Mouse (Mus musculus) adrenal gland, postnatal 4 days (tissue): Measurements from ENCODE around the gene Dhcr7. TPM values are rescaled to one million over a fixed set of nuclear protein-coding genes. Genes with fewer than 3 reads are reported as not detected.

Experiments used
- DNase-seq, 2 experiments: peaks; one replicate each; pipeline ENCODE4 v3.0.0; 2021 to 2022; ENCODE audit warnings: low spot score in 2 of 2, mixed read lengths in 2 of 2
- long read RNA-seq, 2 experiments: library from polyadenylated mRNA; stranded (forward); transcript quantifications; one replicate each; pipeline ENCODE4 v2.0.0; 2021
- total RNA-seq, 2 experiments: library from RNA; stranded (reverse); gene quantifications; 2 replicates each; pipeline ENCODE4 v1.2.3; 2021

Dhcr7 gene
- 100 to 1,000 TPM; 186 to 188 TPM for total RNA-seq
- long read RNA-seq, experiment 1, partial matches to known transcripts = 106 of 138 reads
- long read RNA-seq, experiment 1, other reads (novel, unspliced or antisense) = 32 of 138 reads
- long read RNA-seq, experiment 2, partial matches to known transcripts = 154 of 200 reads
- long read RNA-seq, experiment 2, other reads (novel, unspliced or antisense) = 45 of 200 reads

DNA sequence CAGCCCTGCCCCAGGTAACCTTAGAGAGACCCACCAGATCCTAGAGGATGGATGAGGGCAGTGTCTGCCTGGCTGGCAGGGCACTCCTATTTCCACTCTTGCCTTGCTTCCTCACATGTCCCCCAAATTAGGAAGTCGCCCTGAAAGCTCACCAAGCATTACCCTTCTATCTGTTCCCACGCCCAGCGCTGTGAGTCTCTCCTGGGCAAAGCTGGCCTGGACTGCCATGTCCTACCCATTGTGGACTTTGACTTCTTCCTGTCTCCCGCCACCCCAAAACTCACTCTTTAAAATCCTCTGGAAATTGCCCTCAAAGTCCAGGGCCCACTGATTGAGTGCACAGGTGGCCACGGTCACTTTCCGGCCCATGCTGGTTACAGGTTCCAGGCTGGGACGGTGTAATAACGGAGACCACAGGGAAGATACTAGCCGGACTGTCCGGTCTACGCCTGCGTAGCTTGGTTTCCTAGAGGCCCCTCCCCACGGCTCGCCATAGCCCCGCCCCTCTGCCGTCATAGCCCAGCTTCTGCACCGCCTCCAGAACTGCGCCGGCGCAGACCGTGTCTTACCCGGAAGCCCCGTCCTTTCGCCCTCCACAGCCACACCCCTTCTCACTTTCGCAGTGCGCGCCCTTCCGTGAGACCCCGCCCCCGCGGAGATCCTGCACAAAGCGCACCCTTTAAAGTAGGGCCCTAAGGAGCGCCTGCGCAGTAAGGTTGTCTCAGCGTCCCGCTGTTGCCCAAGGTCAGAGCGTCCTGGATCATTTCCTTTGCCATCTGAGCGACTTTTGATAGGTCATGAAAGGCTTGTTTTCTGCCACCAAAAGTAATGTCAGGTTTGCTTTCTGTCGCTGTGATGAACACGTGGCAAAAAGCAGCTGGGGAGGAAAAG lies at the start of gene Dhcr7, which contains the start of gene Nadsyn1:
Gene Dhcr7, plus strand, starts transcription at position 771 of the 891 bp plus-strand sequence.
Gene Nadsyn1, minus strand, starts transcription at position 475 of the 891 bp plus-strand sequence.
- DNase-seq = peak; percentile 99

DNA sequence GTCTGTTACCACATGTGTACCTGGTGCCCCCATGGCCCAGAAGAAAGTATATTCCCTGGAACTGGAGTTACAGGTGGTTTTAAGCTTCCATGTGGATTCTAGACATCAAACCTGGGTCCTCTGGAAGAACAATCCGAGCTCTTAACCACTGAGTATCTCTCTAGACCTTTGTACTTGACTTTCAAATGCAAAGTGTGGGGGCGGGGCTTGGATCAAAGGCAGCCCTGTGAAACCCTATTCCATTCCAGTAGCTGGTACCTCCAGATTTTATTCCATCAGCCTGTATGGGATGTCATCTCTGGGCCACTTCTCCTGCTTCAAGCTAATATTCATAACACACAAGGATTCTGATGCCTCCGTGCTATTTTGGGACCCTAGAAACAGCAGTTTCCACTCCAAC lies 46.8 kb upstream of the Dhcr7 start:
- no peak for DNase-seq

DNA sequence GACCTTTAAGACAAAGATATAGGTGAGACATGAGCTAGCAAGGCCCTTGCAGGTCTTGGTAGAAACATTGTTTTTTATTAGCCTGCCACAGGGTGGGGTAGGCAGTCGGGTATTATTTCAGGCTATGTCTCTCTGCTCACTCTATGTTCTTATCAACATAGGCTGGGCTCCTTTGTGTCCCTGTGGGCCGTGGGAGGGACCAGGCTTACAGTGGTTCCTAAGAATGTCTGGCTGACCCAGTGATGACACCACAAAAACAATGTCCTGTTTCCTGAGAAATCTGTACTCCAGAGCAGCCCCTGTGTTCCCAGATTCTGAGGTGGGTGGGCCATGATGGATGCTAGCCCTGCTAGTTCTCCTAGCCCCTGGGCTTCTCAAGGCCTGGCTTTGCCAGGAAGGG lies 45.6 kb upstream of the Dhcr7 start:
- no peak for DNase-seq

DNA sequence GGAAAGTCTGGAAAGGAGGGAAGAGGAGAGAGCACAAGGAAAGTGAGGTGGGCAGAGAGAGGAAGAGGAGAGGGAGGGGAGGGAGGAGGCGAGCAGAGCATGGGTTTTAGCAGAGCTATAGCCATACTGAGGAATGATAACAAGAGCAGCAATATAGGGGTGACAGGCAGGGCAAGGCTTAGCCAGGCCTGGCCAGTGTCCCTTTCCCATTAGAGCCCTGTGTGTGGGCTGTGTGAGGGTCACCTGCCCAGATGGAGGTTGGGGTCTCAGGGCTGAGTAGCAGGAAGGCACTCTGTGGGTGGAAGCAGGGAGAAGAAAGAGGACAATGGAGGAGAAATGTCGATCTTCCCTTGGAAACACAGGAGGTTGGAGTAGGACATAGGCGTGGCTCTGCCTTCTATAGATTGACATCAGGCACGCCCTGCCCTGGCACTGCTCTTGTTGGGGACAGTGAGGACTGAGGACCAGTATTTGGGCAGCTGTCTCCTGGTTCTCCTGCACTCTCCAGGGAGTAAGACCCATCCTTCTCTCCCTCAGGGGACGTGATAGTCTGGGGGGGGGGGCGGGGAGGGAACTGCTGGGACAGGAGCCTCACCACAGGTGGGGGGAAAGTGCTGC lies 39.5 kb upstream of the Dhcr7 start:
- DNase-seq = no peak

DNA sequence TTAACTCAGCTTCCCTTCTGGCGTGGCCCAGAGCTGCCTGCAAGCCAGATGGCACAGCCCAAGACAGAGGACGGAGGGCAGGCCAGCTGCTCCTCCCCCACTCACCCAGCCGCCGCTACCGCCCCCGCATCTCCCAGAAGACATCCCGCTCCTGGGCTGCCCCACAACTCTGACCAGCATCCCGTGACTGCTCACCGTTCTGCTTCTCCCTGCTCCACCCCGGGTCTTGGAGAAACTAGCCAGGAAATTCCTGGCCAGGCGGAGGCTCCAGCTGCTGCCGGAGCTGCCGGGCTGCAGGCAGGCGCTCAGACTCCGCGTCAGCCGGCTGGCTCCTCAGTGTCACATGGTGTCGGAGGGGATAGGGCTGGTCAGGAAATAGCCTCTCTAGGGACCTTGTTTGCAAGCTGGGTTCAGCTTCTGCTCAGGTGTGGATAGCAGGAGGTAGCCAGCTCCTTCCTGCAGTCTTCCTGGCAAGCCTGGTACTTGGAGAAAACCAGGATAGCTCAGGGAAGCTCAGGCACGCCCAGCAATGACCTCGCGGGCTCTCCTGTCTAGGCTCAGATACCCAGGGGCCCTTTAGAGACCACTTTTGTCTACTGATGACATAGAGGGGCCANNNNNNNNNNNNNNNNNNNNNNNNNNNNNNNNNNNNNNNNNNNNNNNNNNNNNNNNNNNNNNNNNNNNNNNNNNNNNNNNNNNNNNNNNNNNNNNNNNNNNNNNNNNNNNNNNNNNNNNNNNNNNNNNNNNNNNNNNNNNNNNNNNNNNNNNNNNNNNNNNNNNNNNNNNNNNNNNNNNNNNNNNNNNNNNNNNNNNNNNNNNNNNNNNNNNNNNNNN lies 38.7 kb upstream of the Dhcr7 start, which contains the start of gene Mrgpre:
Gene Mrgpre, minus strand, starts transcription at position 505 of the 834 bp plus-strand sequence.
- peak; percentile 38 to 60 for DNase-seq

DNA sequence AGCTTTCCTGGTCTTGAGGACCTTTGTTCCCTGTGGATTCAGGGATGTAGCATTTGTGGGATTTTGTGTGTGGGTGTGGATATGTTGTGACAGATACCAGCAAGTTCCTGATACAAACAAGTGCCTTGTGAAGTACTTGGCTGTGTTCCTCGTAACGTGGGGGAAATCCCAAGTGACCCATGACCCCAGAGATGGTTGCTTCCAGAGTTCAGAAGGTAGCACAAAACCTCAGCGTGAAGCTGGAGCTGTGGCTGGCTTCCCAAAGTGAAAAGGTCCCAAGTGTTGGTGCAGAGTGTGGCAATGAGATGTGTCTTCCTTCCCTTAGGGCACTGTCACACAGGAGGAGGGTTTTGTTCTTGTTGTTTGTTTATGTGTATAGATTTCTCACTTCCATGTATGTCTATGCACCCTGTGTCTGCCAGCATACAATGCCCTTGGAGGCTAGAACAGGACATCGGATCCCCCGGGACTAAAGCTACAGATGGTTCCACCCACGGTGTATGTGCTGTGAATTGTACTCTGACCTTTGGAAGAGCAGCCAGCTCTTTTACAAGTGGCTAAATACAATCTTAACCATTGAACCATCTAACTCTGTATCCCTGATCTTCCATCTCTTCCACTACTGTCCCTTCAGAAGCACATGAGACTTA lies 30.5 kb upstream of the Dhcr7 start:
- DNase-seq = no peak

DNA sequence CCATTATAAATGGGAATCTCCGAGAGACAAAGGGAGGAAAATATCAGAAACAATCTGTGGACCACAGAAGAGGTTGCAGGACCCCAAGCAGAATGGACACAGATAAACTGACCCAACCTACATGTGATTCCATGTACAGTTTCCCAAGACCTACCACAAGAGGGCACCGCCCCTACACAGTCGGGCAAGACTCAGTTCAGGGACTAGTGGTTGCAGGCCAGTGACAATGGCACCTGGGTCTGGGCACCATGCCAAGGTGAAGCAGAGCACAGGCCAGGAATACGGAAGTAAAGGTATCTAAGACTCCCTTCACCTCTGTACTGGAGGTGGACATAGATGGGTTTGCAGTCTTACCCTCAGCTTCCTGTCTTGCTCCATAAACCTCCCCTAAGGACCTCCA lies 29.8 kb upstream of the Dhcr7 start:
- DNase-seq = no peak

DNA sequence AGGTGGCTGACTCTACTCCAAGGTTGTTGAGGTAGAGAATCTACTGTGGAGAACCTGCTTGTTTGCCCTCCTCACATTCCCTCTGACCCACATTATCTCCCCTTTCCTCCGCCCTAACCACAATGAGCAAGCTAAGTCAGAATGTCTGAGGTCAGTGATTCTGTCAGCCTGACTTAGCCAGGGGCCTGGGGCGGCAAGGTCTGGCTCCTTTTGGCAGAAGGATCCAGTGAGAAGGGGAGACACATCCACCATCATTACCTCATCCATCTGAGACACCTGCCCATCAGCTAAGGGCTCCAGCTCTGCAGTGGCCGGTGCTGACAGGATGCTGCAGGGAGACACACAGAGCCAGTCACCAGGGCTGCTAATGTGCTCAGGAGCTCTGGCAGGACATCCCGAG lies 24.2 kb upstream of the Dhcr7 start:
- DNase-seq = no peak

DNA sequence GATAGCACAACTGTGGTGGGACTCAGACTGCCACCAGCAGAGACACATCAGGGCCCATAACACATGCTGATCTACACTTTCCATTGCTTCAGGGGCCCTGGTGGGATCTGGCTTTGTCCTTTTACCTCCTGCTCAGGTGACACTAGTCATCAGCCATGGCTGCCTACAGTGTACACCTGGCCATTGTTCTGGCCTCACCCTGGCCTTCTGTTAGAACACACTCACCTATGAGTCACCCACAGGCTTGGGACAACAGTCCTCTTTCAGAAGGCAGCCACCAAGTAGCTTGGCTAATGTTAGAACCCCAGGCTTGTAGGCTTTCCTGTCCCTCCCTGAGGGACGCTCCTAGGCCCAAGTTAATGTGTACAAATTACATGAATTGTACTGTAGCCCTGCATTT lies 22.2 kb upstream of the Dhcr7 start:
- no peak for DNase-seq

DNA sequence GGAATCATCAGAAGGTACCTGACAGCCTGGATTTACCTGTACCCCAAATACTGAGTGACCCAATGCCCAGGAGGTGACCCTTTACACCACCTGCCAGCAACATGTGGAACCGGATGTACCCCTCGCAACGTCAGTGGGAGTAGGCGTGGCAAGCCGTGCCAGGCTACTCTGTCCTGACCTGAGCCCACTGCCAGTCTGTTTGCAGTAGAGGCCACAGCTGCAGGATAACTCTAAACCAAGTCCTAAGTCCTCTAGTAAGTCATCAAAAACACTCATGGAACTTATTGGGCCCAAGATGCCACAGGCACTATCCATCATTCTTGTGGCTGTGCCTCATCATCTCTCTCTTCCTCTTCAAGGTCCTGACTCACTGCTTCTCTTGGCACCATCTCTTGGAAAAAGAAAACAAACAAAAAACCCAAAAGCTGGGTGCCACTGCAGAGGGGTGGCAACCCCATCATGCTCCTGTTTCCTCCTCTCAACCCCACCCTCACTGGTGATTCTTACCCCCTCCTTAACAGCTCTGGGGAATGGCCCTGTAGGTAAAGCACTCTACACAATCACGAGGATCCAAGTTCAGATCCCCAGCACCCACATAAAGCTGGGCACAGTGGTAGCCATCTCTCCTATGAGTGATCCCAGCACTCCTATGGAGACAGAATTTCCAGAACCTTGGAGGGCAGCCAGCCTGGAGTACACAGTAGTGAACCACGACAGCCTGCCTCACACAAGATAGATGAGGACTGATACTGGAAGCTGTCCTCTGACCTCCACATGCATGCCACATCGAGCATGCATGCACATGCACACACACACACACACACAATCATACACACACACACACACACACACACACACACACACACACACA lies 21.5 kb upstream of the Dhcr7 start:
- no peak for DNase-seq

DNA sequence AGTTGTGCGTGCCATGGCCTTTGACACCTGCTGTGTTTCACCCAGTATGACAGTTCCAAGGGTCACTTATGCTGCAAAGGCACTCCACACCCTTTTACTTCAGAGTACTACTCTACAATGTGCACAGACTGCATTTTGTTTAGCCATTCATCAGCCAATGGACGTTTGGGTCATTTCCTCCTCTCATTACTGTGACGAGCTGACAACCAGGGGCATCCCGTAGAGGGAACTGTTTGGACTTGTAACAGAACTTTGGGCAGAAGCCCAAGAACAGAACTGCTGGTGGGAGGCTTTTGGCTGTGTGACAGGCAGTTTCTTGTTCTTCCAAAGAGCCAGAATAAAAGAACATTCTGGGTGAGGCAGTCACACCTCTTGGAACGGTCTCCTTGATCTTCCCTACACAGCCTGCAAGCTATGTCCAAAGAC lies 17.7 kb upstream of the Dhcr7 start:
- no peak for DNase-seq

DNA sequence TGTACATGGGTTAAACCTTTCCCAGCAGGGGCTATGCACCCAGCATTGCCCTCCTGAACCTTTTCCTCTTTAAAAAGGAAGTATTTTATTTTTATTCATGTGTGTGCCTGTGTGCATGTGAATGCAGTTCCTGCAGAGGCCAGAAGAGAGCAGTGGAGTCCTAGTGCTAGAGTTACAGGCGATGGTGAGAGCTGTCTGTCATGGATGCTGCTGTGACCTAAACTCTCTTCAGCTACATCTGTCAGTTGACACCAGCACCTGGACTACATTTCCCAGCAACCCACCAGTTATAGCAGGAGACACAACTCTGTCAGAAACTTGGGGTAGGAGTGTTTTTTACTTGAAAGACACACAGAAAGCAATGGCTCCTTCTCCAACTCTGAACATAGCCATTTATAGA lies 14.0 kb upstream of the Dhcr7 start:
- no peak for DNase-seq

DNA sequence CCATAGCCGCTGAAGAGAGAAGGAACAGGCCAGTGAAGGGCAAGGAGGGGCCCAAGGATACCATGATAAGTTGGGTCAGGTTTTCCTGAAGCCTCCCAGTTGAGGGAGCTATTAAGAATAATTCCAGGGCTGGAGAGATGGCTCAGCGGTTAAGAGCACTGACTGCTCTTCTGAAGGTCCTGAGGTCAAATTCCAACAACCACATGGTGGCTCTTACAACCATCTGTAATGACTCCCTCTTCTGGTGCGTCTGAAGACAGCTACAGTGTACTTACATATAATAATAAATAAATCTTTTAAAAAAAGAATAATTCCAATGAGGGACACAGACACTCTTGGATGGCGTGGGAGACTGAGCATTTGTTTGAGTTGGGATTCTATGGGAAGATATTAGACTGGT lies 3.7 kb upstream of the Dhcr7 start:
- no peak for DNase-seq

DNA sequence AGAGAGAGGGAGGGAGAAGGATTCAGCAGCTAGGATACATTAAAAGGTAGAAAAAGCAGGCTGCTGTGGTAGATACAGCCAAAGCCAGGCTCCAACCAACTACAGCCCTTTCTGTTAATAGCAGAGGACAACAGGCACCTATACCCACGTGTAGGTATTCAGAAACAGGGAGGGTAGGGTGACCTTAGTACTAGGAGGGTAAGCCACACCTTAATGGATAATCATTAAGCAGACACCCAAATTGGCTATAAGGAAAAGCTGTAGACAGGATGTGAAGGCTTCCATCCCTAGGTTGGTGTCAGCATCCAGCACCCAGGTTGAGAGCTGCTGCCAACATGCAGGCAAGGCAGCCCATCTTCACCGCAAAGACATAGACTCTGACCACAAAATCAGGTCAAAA lies 1.7 kb upstream of the Dhcr7 start:
- DNase-seq = no peak

DNA sequence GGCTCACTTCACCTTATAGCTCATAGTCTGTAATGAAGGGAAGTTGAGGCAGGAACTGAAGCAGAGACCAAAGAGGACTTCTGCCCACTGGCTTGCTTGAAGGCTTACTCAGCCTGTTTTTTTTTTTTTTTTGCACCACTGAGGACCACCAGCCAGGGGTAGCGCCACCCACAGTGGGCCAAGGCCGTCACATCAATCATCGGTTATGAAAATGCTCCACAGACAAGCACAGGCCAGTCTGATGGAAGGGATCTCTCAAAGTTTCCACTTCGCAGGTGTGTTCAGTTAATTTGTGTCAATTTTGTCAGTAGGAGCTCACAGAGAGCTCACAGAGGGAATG lies 291 bp downstream of the Dhcr7 start:
- no peak for DNase-seq

DNA sequence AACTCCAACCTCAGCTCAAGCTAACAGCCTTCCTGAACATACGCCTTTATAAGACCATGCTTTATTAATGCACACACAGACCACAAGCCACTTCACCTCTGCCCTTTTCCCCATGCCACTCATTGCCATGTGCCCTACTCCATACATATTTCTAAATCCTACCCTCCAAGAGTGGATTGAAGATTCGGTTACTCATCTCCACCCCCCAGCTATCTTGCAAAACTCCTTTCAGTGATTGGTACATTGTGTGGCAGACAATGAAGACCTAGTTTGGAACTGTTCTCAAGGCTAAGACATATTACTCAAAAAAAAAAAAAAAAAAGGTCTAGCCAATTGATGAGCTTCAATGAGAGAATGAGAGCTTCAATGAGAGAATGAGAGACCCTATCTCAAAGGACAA lies 4.0 kb downstream of the Dhcr7 start:
- no peak for DNase-seq

DNA sequence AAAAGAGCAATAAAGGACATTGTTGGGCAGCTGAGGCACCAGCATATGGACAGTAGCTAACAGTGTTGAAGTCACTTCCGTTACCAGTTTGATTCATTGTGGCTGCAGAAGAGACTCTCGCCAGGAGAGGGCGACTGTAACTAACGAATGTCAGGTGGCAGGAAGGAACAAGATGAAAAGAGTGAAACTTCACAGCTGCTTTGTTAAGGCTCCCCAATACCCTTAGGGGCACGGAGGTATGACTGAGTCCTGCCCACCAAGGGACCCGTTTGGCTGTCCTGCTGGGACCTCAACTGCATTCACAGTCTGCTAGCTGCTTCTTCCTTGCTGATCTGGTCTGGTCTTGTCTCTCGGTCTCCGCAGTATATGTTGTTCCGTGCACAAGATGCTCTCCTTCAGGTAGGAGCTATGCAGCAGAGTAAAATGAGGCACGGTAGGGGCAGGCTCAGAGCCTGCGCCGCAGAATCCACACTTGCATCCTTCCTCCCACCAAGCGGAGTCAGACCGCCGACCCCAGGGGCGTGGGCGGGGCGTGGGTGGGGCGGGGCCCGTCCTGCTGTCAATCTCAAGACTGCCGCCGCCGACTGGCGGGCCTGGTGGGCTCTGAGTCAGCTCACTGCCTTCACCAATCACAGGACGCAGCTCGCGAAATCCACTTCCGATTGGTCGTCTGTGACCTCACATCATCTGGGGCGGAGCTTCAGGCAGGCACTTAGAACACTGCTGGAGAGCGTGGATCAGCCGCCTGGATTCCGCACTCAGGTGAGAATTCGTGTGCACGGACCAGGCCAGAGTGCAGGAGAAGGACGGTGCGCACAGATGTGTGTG lies 6.8 kb downstream of the Dhcr7 start:
- peak; percentile 84 to 88 for DNase-seq

DNA sequence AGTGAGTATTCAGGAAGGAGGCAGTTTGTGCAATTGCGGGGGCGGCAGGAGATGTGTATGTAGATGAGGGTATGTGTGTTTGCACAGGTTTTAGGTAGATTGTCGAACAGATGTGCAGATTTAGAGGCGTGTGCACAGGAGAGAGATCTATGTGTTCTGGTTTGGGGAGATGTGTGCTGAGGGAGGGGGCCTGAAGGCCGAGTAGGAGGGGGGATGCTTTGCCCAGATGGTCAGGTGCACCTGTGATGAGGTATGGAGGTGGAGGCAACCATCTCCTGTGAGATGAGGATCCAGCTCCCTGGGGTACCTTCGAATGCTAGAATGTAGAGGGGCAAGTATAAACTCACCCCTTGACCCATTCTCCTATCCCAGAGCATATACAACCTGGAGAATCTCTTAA lies 7.5 kb downstream of the Dhcr7 start:
- DNase-seq = no peak

DNA sequence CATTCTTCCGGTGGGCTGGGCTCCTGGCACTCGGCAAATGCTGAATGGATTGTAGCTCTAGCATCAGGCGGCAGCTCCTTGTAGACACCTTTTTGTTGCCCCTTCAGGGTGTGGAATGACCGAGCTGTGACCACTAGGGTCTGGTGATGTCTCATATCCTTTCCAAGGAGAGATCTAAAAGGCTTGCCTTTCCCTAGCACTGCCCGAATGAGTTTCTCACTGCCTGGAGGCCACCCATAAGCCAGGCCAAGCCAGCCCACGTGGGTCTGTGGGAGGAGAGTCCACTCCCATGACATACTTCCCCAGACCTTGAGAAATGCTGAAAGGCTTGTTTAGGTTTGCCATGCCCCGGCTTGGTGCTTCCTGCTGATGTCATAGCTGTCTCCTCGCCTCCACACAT lies 9.3 kb downstream of the Dhcr7 start:
- peak in 1 of 2 experiments; percentile 62 for DNase-seq
